Mouse (Mus musculus): ENCODE measurements around the gene Gtdc1. TPM values are rescaled to one million over a fixed set of nuclear protein-coding genes. Genes with fewer than 3 reads are reported as not detected.

The Gtdc1 gene
- polyA plus RNA-seq, 1 experiment from 2014 or later: 13.7 TPM

DNA sequence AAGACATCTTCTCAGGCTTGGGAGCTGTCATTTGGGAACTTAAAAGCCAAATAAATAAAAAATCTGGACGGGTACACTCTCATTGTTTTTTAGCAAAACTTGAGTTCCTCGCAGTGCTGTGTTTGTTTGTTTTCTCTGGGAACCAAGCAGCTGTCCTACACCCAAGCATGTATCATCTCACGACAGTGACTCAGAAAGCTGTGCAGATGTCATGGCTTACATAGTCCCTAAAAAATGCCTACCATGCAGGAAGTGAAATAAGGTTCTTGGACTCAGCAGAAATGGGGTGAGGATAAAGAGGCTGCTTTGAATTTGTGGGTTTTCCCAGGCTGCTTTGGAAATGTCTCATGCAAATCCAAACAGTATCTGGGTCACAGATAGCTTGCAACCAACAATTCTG, 28.8 kb upstream of the Gtdc1 start:
- no peaks in the 10 kb centered on the region for H3K9me3 ChIP-seq
- 73% methylated on average over 3 of the region's 3 CpGs for WGBS

DNA sequence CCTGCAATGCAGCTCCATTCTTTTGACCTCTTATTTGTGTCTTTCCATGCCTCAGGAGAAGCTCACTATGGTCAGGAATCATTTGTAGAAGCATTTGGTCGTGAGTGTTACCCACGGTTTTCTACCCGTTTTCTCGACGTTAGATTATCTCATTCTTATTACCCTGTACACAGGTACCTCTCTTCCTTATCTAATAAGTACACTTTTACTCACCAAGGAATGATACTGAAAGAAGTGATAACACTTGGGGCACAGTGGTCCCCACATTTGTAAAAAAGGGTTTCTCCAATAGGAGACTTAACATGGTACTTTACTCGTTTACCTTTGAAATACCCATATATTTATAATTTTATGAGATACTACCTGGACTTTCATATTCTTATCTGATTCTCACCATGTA, 28.0 kb upstream of the Gtdc1 start:
- no peak overlapping the region for H3K9ac ChIP-seq (replicated peaks)
- no peaks in the 10 kb centered on the region for H3K9me3 ChIP-seq
- H3K4me1 ChIP-seq: 0 out of 2 replicates have a peak, but pooled peaks cover 6% of the 10 kb centered on the region
- H3K27me3 ChIP-seq: no peaks in the 10 kb centered on the region
- H3K27ac ChIP-seq (replicated peaks): no peak overlapping the region
- ATAC-seq (ENCODE audit: low FRiP score, low read depth): no peak
- no peak overlapping the region for H3K4me3 ChIP-seq
- 93% methylated on average over 6 of the region's 6 CpGs for WGBS
- no peaks in the 10 kb centered on the region for H3K36me3 ChIP-seq
- H3K4me2 ChIP-seq (replicated peaks): no peak overlapping the region

More for the DNA sequence above, 28.8 kb upstream of the Gtdc1 start:
- no peak overlapping the region for H3K4me3 ChIP-seq
- 0 out of 2 replicates have a peak, but pooled peaks cover 6% of the 10 kb centered on the region for H3K4me1 ChIP-seq
- H3K36me3 ChIP-seq: no peaks in the 10 kb centered on the region
- no peak overlapping the region for H3K27ac ChIP-seq (replicated peaks)
- H3K27me3 ChIP-seq: no peaks in the 10 kb centered on the region
- H3K9ac ChIP-seq (replicated peaks): no peak overlapping the region
- ATAC-seq (ENCODE audit: low FRiP score, low read depth): no peak
- H3K4me2 ChIP-seq (replicated peaks): no peak overlapping the region

DNA sequence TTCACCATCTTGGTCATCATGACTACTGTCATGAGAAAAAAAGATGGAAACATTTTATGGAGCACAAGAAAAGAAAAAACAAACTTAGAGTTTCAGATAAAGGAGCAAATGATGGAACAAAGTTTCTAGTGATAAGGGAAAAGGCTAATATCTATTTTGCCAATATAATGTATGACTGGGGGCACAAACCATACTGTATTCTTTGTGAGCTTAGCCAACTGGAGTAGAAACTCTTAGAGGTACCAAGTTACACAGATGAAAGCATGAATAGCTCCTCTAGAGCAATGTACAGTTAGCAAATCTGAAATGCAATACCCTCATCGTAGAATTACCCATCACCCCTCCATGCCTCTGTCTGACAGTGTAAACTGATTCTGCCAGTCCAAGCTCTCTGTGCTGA, 26.7 kb upstream of the Gtdc1 start:
- H3K27ac ChIP-seq (replicated peaks): no peak overlapping the region
- WGBS: 87% methylated on average over 1 of the region's 1 CpGs
- H3K9me3 ChIP-seq: no peaks in the 10 kb centered on the region
- H3K4me1 ChIP-seq: 0 out of 2 replicates have a peak, but pooled peaks cover 6% of the 10 kb centered on the region
- no peak for ATAC-seq (ENCODE audit: low FRiP score, low read depth)
- H3K27me3 ChIP-seq: no peaks in the 10 kb centered on the region
- no peak overlapping the region for H3K4me3 ChIP-seq
- no peaks in the 10 kb centered on the region for H3K36me3 ChIP-seq
- H3K9ac ChIP-seq (replicated peaks): no peak overlapping the region
- H3K4me2 ChIP-seq (replicated peaks): no peak overlapping the region

DNA sequence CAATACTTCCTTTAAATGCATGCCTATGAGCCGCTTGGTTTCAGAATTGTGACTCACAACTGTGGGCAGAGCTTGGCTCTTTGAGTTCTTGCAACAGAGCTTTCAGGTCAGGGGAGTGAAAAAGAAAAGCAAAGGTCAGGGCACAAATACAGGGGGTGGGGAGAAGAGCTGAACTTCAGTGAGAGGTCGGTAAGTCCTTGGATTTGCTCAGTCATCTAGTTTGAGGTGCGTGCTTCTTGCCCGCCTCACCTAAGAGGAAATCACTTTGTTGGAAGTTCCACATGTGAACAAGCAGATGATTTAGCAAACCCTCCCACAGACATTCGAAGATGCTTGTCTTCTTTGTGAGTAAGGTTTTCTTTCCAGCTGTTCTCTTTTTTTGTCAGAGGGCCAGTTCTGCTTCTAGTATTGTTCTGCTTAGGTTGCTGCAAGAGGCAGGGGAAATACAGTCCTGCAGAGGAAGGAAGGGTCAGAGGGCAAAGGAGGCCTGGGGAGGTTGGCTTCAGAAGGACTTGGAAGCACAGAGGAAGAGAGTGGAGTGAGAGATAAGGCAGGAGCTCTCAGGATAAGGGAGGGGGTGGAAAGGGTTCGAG, 25.5 kb upstream of the Gtdc1 start:
- no peak overlapping the region for H3K27ac ChIP-seq (replicated peaks)
- H3K4me2 ChIP-seq (replicated peaks): no peak overlapping the region
- no peaks in the 10 kb centered on the region for H3K9me3 ChIP-seq
- 0 out of 2 replicates have a peak, but pooled peaks cover 6% of the 10 kb centered on the region for H3K4me1 ChIP-seq
- no peaks in the 10 kb centered on the region for H3K27me3 ChIP-seq
- no peak for ATAC-seq (ENCODE audit: low FRiP score, low read depth)
- H3K4me3 ChIP-seq: no peak overlapping the region
- H3K36me3 ChIP-seq: no peaks in the 10 kb centered on the region
- 23% methylated on average over 6 of the region's 6 CpGs for WGBS
- no peak overlapping the region for H3K9ac ChIP-seq (replicated peaks)

DNA sequence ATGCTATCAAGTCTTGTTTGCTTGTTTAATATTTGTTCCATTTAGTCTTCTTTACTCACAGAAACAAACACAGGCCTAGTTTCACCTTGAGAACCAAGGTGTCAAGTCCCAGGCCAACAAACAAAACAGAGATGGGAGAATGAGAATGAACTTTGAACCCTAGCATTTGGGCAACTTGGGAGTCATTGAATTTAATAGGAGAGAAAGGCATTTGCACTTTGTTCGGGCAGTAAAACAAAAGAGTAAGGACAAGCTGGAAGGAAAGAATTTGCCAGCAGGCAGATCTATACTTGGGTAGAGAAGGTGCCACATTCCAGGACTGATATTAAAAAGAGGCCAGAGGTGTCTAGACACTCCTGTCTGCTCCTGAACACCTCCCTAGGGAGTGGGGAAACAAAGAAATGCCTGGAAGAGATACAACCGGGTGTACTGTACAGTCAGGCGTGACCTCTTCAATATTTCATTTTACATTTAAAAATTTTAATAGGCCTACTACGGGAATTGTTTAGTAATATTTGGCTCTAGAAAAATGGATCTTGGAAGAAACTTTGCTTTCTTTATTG, 24.3 kb upstream of the Gtdc1 start:
- 65% methylated on average over 4 of the region's 4 CpGs for WGBS

DNA sequence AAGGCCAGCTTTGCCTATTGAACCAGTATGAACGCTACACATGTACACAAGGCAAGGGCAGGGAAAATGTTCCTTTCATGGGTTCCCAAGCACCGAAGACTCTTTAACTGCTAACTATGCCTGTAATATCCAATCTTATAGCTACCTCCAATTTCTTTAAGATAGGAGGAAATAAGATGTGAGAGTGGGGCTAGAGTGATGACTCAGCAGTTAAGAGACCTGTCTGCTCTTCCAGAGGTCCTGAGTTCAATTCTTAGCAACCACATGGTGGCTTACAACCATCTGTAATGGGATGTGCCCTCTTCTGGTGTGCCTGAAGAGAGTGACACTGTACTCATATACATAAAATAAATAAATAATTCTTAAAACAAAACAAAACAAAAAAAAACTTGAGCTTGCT, 17.2 kb upstream of the Gtdc1 start:
- H3K9ac ChIP-seq (replicated peaks): no peak overlapping the region
- H3K36me3 ChIP-seq: no peaks in the 10 kb centered on the region
- no peaks in the 10 kb centered on the region for H3K9me3 ChIP-seq
- WGBS: 94% methylated on average over 2 of the region's 2 CpGs
- no peak for ATAC-seq (ENCODE audit: low FRiP score, low read depth)
- no peaks in the 10 kb centered on the region for H3K27me3 ChIP-seq
- no peak overlapping the region for H3K4me2 ChIP-seq (replicated peaks)
- H3K4me3 ChIP-seq: no peak overlapping the region
- no peak overlapping the region for H3K27ac ChIP-seq (replicated peaks)
- no peaks in the 10 kb centered on the region for H3K4me1 ChIP-seq

More for the DNA sequence above, 24.3 kb upstream of the Gtdc1 start:
- Histone ChIP-seq H3K4me1 (0 out of 2 replicates have a peak, but pooled peaks cover 6% of the 10 kb centered on the region), H3K36me3 (no peaks in the 10 kb centered on the region), H3K27me3 (no peaks in the 10 kb centered on the region), H3K27ac (replicated peaks) (no peak overlapping the region), H3K9me3 (no peaks in the 10 kb centered on the region), H3K4me2 (replicated peaks) (no peak overlapping the region), H3K9ac (replicated peaks) (no peak overlapping the region), H3K4me3 (no peak overlapping the region)
- no peak for ATAC-seq (ENCODE audit: low FRiP score, low read depth)

DNA sequence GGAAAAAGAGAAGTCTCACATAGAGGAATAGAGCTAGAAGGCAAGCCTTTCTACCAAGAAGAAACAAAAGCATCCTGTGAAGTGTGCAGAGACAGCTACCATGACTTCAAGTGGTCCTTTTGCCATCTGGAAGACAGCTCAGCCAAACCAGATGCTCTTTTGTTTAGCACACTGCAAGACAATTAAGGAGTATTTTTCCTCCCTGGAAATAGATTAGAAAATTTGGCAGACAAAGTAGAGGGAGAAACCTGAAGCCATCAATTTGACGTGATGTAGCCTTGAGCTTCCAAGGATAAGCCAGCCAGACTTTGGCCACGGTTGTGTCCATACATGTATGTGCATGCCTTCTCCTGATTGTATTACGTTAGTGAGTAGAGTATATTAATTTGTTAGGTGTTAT, 3.5 kb upstream of the Gtdc1 start:
- Histone ChIP-seq H3K9ac (replicated peaks) (no peak overlapping the region), H3K27ac (replicated peaks) (no peak overlapping the region), H3K4me1 (peaks cover 6% of the 10 kb centered on the region; the same call in 1 of the 2 replicates), H3K36me3 (no peaks in the 10 kb centered on the region), H3K9me3 (no peaks in the 10 kb centered on the region), H3K27me3 (no peaks in the 10 kb centered on the region), H3K4me3 (no peak overlapping the region), H3K4me2 (replicated peaks) (no peak overlapping the region)
- 95% methylated on average over 3 of the region's 3 CpGs for WGBS
- ATAC-seq (ENCODE audit: low FRiP score, low read depth): no peak

DNA sequence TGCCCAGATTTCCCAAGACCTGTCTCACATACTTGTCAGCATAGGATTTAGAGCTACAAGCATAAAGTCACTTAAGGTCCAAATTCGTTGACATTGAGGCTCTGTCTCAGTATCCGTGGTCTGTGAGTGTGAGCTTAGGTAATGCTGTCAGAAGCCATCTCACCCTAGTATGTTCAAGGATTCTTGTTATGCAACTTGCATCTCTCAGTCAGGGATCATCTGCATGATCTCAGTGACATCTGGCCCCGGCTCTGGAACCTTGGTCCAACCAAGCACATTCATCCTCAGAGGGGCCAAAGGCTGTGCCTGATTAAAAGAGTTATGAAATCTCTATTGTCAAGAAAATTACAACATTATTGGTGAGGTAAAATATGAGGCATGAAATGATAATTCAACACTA, 1.2 kb upstream of the Gtdc1 start:
- H3K4me2 ChIP-seq (replicated peaks): no peak overlapping the region
- H3K27ac ChIP-seq (replicated peaks): no peak overlapping the region
- H3K9me3 ChIP-seq: no peaks in the 10 kb centered on the region
- H3K27me3 ChIP-seq: no peaks in the 10 kb centered on the region
- H3K36me3 ChIP-seq: no peaks in the 10 kb centered on the region
- ATAC-seq (ENCODE audit: low FRiP score, low read depth): no peak
- WGBS: 80% methylated on average over 3 of the region's 3 CpGs
- H3K9ac ChIP-seq (replicated peaks): no peak overlapping the region
- H3K4me3 ChIP-seq: no peak overlapping the region
- H3K4me1 ChIP-seq: peaks cover 10% of the 10 kb centered on the region; the same call in 1 of the 2 replicates

DNA sequence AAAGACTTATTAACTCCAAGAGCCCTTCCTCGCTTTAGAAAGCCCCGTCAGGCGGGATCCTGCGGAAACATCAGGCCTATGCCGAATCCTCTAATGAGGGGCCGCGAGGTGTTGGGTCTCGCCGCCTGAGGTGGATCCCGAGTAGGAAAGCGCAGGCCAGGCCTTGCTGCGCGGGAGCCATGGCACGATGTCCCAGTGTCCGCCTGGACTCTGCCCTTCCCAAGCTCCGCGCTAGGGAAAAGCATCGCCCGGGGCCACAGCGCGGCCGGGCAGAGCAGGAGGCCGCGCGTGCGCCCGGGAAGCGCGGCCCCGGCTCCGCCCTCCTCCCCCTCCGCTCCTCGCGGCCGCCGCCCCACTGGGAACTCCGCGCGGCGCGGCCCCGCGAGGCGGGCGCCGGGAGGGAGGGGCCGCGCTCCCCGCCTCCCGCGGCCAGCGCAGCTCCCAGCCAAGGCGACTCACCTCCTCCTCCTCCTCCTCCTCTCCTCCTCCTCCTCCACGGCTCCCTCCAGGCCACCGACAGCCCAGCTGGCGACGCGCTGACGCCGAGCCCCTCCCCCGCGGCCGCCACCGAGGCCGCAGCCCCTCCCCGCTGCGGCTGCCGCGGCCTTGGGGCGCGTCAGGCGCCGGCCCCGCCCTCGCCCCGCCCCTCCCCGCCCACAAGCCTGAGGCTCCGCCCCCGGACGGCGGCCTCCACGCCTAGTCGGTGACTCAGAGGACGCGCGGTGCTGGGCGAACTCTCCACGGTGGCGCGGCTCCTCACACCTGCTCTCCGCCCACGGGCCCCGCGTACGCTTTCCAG, 575 bp downstream of the Gtdc1 start:
- Histone ChIP-seq H3K27ac (replicated peaks) (peak overlapping the region; percentile 93), H3K4me1 (peaks cover 10% of the 10 kb centered on the region; the same call in 1 of the 2 replicates), H3K27me3 (no peaks in the 10 kb centered on the region), H3K4me2 (replicated peaks) (peak overlapping the region; percentile 73), H3K4me3 (peak overlapping the region; percentile 78), H3K9ac (replicated peaks) (peak overlapping the region; percentile 75), H3K9me3 (no peaks in the 10 kb centered on the region), H3K36me3 (no peaks in the 10 kb centered on the region)
- peak; percentile 97 for ATAC-seq (ENCODE audit: low FRiP score, low read depth)
- WGBS: under 1% methylated on average over 56 of the region's 95 CpGs

DNA sequence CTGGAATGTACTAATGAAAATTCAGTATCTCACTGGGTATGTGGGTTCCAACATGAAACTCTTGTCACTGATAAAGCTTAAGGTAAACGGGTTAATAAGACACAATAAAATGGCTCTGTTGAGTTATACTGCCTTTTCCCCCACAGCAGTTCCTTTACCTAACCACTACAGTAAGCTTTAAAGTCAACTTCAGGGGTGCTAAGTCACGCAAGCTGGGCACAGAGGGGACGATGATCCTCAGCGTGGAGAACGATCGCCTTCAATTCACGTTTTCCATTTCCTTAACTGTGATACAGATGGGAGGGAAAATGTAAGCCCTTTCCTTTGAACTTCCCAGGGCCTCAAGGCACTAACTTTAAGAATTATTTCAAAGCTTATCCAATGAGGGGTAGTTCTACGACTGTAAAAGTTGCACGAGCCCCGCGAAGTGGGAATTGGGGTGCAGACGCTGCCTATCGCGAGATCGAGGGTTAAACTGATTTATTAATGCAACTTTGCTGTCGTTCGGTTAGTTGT, 1.2 kb downstream of the Gtdc1 start:
- Histone ChIP-seq H3K4me1 (peaks cover 10% of the 10 kb centered on the region; the same call in 1 of the 2 replicates), H3K4me2 (replicated peaks) (peak overlapping the region; percentile 73), H3K27ac (replicated peaks) (peak overlapping the region; percentile 93), H3K4me3 (peak overlapping the region; percentile 78), H3K9me3 (no peaks in the 10 kb centered on the region), H3K27me3 (no peaks in the 10 kb centered on the region), H3K9ac (replicated peaks) (peak overlapping the region; percentile 75), H3K36me3 (no peaks in the 10 kb centered on the region)
- WGBS: 2% methylated on average over 17 of the region's 17 CpGs
- no peak for ATAC-seq (ENCODE audit: low FRiP score, low read depth)

DNA sequence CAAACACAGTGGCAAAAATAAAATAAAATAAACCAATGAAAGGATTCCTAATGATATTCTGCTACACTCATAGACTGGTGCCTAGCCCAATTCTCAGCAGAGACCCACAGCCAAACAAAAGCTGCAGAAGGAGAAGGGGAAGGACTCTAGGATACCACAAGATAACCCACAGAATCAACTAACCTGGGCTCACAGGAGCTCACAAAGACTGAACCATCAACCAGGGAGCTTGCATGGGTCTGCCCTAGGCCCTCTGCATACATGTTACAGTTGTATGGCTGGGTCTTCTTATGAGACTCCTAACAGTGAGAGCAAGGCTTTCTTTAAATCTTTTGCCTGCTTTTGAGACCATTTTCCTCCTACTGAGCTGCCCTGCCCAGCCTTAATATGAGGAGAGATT, 2.8 kb downstream of the Gtdc1 start:
- Histone ChIP-seq H3K27ac (replicated peaks) (no peak overlapping the region), H3K4me3 (no peak overlapping the region), H3K36me3 (no peaks in the 10 kb centered on the region), H3K4me1 (peaks cover 10% of the 10 kb centered on the region; the same call in 1 of the 2 replicates), H3K9ac (replicated peaks) (no peak overlapping the region), H3K27me3 (no peaks in the 10 kb centered on the region), H3K4me2 (replicated peaks) (no peak overlapping the region), H3K9me3 (no peaks in the 10 kb centered on the region)
- no peak for ATAC-seq (ENCODE audit: low FRiP score, low read depth)
